Mouse (Mus musculus) left cerebral cortex, postnatal 36 days (tissue): ENCODE measurements around the gene Tmem210. TPM values are rescaled to one million over a fixed set of nuclear protein-coding genes. Genes with fewer than 3 reads are reported as not detected.
"Not testable (repeated sequence)": the region's sequence is repeated elsewhere in the genome, so short reads cannot be mapped to it uniquely, and the experiment has no call there.

ENCODE experiments used
- DNase-seq, 2 experiments: peaks; one replicate each; pipeline ENCODE4 v3.0.0; 2021 to 2022; ENCODE audit warnings: low spot score in 2 of 2, mixed read lengths in 1 of 2
- intact Hi-C: fragments of 180-260 bp; cut with DNase I; formaldehyde crosslinking; loops from one replicate; pipeline ENCODE4 v1.15.1; 2025
- total RNA-seq, 2 experiments: library from RNA; stranded (reverse); gene quantifications; 2 replicates each; pipeline ENCODE4 v1.2.3; 2021

Tmem210 gene
- not detected for total RNA-seq

GRCm38 (mm10) chr2:25287927-25288649, at the start of gene Tmem210:
Gene Tmem210, plus strand, starts transcription at chr2:25288145.
- intact Hi-C loops = no loop called here

GRCm38 (mm10) chr2:25239766-25240165, 48.2 kb upstream of the Tmem210 start:
- DNase-seq = no peak
- intact Hi-C loops = no loop called here

More at GRCm38 (mm10) chr2:25287927-25288649, at the start of gene Tmem210:
- no peak for DNase-seq

GRCm38 (mm10) chr2:25240310-25240709, 47.6 kb upstream of the Tmem210 start:
- intact Hi-C loops = no loop called here
- no peak for DNase-seq

GRCm38 (mm10) chr2:25240723-25241437, 47.1 kb upstream of the Tmem210 start:
- intact Hi-C loops = no loop called here

GRCm38 (mm10) chr2:25241438-25241775, 46.5 kb upstream of the Tmem210 start:
- DNase-seq = no peak
- intact Hi-C loops = no loop called here

More at GRCm38 (mm10) chr2:25240723-25241437, 47.1 kb upstream of the Tmem210 start:
- peak; percentile 71 to 72 for DNase-seq

- peak; percentile 60 to 72 for DNase-seq
- intact Hi-C loops = no loop called here
Measured at GRCm38 (mm10) chr2:25242101-25242506, 45.8 kb upstream of the Tmem210 start, which contains the start of the genes Rnf208 and Cysrt1. Gene Rnf208, plus strand, starts transcription at chr2:25242255. Gene Cysrt1, minus strand, starts transcription at chr2:25242452.

- DNase-seq = no peak
- intact Hi-C loops = no loop called here
Measured at GRCm38 (mm10) chr2:25243342-25243741, 44.6 kb upstream of the Tmem210 start.

GRCm38 (mm10) chr2:25244144-25244543, 43.8 kb upstream of the Tmem210 start:
- intact Hi-C loops = no loop called here
- no peak for DNase-seq

GRCm38 (mm10) chr2:25246183-25247072, 41.5 kb upstream of the Tmem210 start, which contains the start of gene AL732309.1:
Gene AL732309.1, minus strand, starts transcription at chr2:25246863.
- intact Hi-C loops = no loop called here
- no peak for DNase-seq

- intact Hi-C loops = no loop called here
Measured at GRCm38 (mm10) chr2:25252331-25252730, 35.6 kb upstream of the Tmem210 start.

GRCm38 (mm10) chr2:25255284-25255779, 32.6 kb upstream of the Tmem210 start, which contains the start of gene Tmem203:
Gene Tmem203, plus strand, starts transcription at chr2:25255439.
- intact Hi-C loops = loop anchor here (2.0 kb wide), 1 partner anchor 61 kb away; no protein-coding TSS in a partner anchor
- peak; percentile 88 to 90 for DNase-seq

More at GRCm38 (mm10) chr2:25252331-25252730, 35.6 kb upstream of the Tmem210 start:
- no peak for DNase-seq

GRCm38 (mm10) chr2:25256443-25257109, 31.4 kb upstream of the Tmem210 start:
- DNase-seq, intact Hi-C loops: not testable (repeated sequence)

- DNase-seq, intact Hi-C loops: not testable (repeated sequence)
Measured at GRCm38 (mm10) chr2:25257250-25257649, 30.7 kb upstream of the Tmem210 start.

- no peak for DNase-seq
- intact Hi-C loops = no loop called here
Measured at GRCm38 (mm10) chr2:25258887-25259286, 29.1 kb upstream of the Tmem210 start.

- intact Hi-C loops = loop anchor here (2.0 kb wide), 1 partner anchor 37 kb away; the partner anchor contains the start of gene Tubb4b
- DNase-seq = no peak
Measured at GRCm38 (mm10) chr2:25261870-25262269, 26.1 kb upstream of the Tmem210 start.

- intact Hi-C loops = loop anchor here (2.0 kb wide), 1 partner anchor 38 kb away; the partner anchor contains the start of gene Tubb4b
- peak; percentile 92 to 94 for DNase-seq
Measured at GRCm38 (mm10) chr2:25262291-25262767, 25.6 kb upstream of the Tmem210 start, which contains the start of gene Tprn. Gene Tprn, plus strand, starts transcription at chr2:25262618.

- intact Hi-C loops = loop anchor here (2.0 kb wide), 1 partner anchor 38 kb away; the partner anchor contains the start of gene Tubb4b
- DNase-seq = no peak
Measured at GRCm38 (mm10) chr2:25262795-25263622, 24.9 kb upstream of the Tmem210 start.
